Comparison of ENCODE assay signal across 12 mouse cellular contexts in genomic region chr19:8886916-8887584, GRCm38 (mm10). TPM values are rescaled to one million over a fixed set of nuclear protein-coding genes. Genes with fewer than 3 reads are reported as not detected.
DNase-seq lines count a peak whose midpoint lies in the region; ATAC-seq and TF ChIP-seq lines count a peak whose summit lies in the region.
"Had no signal": no experiment of that assay in that cellular context is flagged by ENCODE, and none has a peak within 500 bp of the region (broad histone marks: within the 10 kb centered on the region; RNA-seq: fewer than 3 reads in every experiment).

No protein-coding gene starts in this region.

- H3K27ac ChIP-seq in hindbrain, embryonic 10.5 days, result peak overlapping the region; percentile 94
- H3K27ac ChIP-seq in hindbrain, embryonic 12.5 days, result no peak overlapping the region
- H3K27ac ChIP-seq in embryonic facial prominence, embryonic 13.5 days, result peak overlapping the region; percentile 91
- H3K27ac ChIP-seq in limb, embryonic 14.5 days (replicated peaks; ENCODE audit: low read depth, low read length), result peak overlapping the region; percentile 88

- 54% methylated on average over 1 of the region's 1 CpGs for WGBS in hindbrain, embryonic 10.5 days
- 48% methylated on average over 1 of the region's 1 CpGs for WGBS in hindbrain, embryonic 12.5 days
- WGBS in embryonic facial prominence, embryonic 13.5 days, result 45% methylated on average over 1 of the region's 1 CpGs
- WGBS in limb, embryonic 14.5 days, result 42% methylated on average over 1 of the region's 1 CpGs

- H3K4me1 ChIP-seq in hindbrain, embryonic 10.5 days (replicated peaks), result peaks cover 18% of the 10 kb centered on the region
- peaks cover 14% of the 10 kb centered on the region for H3K4me1 ChIP-seq in hindbrain, embryonic 12.5 days
- H3K4me1 ChIP-seq in embryonic facial prominence, embryonic 13.5 days, result peaks cover 17% of the 10 kb centered on the region
- H3K4me1 ChIP-seq in limb, embryonic 14.5 days (ENCODE audit: control insufficient read depth, insufficient read depth, low read length), result peaks cover 10% of the 10 kb centered on the region; the same call in 1 of the 2 replicates

- no peak for TF ChIP-seq POLR2A in limb, embryonic 14.5 days (IDR thresholded peaks at IDR 0.05; ENCODE audit: borderline replicate concordance, extremely low read depth, insufficient read depth, insufficient read length)

- peaks cover 19% of the 10 kb centered on the region for H3K36me3 ChIP-seq in hindbrain, embryonic 10.5 days
- H3K36me3 ChIP-seq in hindbrain, embryonic 12.5 days, result peaks cover 6% of the 10 kb centered on the region; the same call in 1 of the 2 replicates
- H3K36me3 ChIP-seq in embryonic facial prominence, embryonic 13.5 days, result peaks cover 16% of the 10 kb centered on the region
- H3K36me3 ChIP-seq in limb, embryonic 14.5 days (ENCODE audit: control insufficient read depth, insufficient read depth, low read length), result peaks cover 16% of the 10 kb centered on the region

- H3K9ac ChIP-seq in hindbrain, embryonic 12.5 days, result no peak overlapping the region
- H3K9ac ChIP-seq in embryonic facial prominence, embryonic 13.5 days, result peak overlapping the region; percentile 93; the same call in 1 of the 2 replicates
- 0 out of 2 replicates have a peak overlapping the region, but pooled peaks have one; percentile 86 for H3K9ac ChIP-seq in limb, embryonic 14.5 days (ENCODE audit: low read depth, low read length, severe bottlenecking)

- no peaks in the 10 kb centered on the region for H3K9me3 ChIP-seq in hindbrain, embryonic 10.5 days
- no peaks in the 10 kb centered on the region for H3K9me3 ChIP-seq in hindbrain, embryonic 12.5 days (replicated peaks)
- no peaks in the 10 kb centered on the region for H3K9me3 ChIP-seq in embryonic facial prominence, embryonic 13.5 days
- no peaks in the 10 kb centered on the region for H3K9me3 ChIP-seq in limb, embryonic 14.5 days (ENCODE audit: control insufficient read depth, low read length)

- ATAC-seq in hindbrain, embryonic 12.5 days (ENCODE audit: low FRiP score), result no peak
- no peak for ATAC-seq in embryonic facial prominence, embryonic 13.5 days (ENCODE audit: insufficient number of reproducible peaks, insufficient read depth, low FRiP score, low TSS enrichment, low read depth)
- no peak for ATAC-seq in limb, embryonic 14.5 days (ENCODE audit: low FRiP score, low read depth)

- no peak overlapping the region for H3K4me2 ChIP-seq in hindbrain, embryonic 12.5 days (replicated peaks)
- H3K4me2 ChIP-seq in embryonic facial prominence, embryonic 13.5 days, result peak overlapping the region; percentile 67
- peak overlapping the region; percentile 84 for H3K4me2 ChIP-seq in limb, embryonic 14.5 days (replicated peaks; ENCODE audit: low read depth, low read length, severe bottlenecking)

- peak overlapping the region; percentile 74 for H3K4me3 ChIP-seq in hindbrain, embryonic 10.5 days
- H3K4me3 ChIP-seq in hindbrain, embryonic 12.5 days, result no peak overlapping the region
- peak overlapping the region; percentile 71 for H3K4me3 ChIP-seq in embryonic facial prominence, embryonic 13.5 days
- H3K4me3 ChIP-seq in limb, embryonic 14.5 days (replicated peaks; ENCODE audit: low read length), result peak overlapping the region; percentile 77; the same call in 1 of the 2 replicates

- H3K27me3 ChIP-seq in hindbrain, embryonic 10.5 days (ENCODE audit: insufficient read depth, poor library complexity, severe bottlenecking), result no peaks in the 10 kb centered on the region
- H3K27me3 ChIP-seq in hindbrain, embryonic 12.5 days, result no peaks in the 10 kb centered on the region
- no peaks in the 10 kb centered on the region for H3K27me3 ChIP-seq in embryonic facial prominence, embryonic 13.5 days
- H3K27me3 ChIP-seq in limb, embryonic 14.5 days (ENCODE audit: control insufficient read depth, insufficient read depth, low read length), result no peaks in the 10 kb centered on the region

- DNase-seq in hindbrain, embryonic 10.5 days (ENCODE audit: low spot score), result no peak
- peak; percentile 37 for DNase-seq in A20 (ENCODE audit: low read depth, low spot score)
- no peak for DNase-seq in limb, embryonic 14.5 days (ENCODE audit: low spot score)
- no peak for DNase-seq in adrenal gland, adult 8-10 months
- no peak for DNase-seq in layer of hippocampus, adult 18-20 months (ENCODE audit: low spot score in 2 of 2)
- no peak for DNase-seq in spleen, postnatal 10 days (ENCODE audit: low spot score in 2 of 2)
- DNase-seq: cerebellum, adult 18-20 months; gastrocnemius, postnatal 25 days; layer of hippocampus, postnatal 36 days had no signal

RNA-seq across cellular contexts. Expression of gene 1810009A15Rik, which starts 1.6 kb away (rescaled TPM):
- 139 and 159 TPM in 2 replicates for polyA plus RNA-seq in hindbrain, embryonic 10.5 days (2016; fragmentation: Nextera tagmentation; extraction: Ambion mirVana)
- 74.3 and 87.4 TPM in 2 replicates for polyA plus RNA-seq in hindbrain, embryonic 12.5 days (2016; fragmentation: Nextera tagmentation; extraction: Ambion mirVana)
- polyA plus RNA-seq in embryonic facial prominence, embryonic 13.5 days (2015; fragmentation: Nextera tagmentation; extraction: Ambion mirVana), result 84.9 and 90.0 TPM in 2 replicates
- polyA plus RNA-seq in limb, embryonic 14.5 days (2012; rRNA removed), result 50.1 and 92.1 TPM in 2 replicates
- 80.2 and 87.6 TPM in 2 replicates for polyA plus RNA-seq in limb, embryonic 14.5 days (2014; fragmentation: Nextera tagmentation; extraction: Ambion mirVana)
- 10 to 100 TPM; 32.6 to 54.7 (median 45.3) TPM for total RNA-seq in adrenal gland, adult 8-10 months (2022)
- total RNA-seq in layer of hippocampus, adult 18-20 months (2021), result 10 to 100 TPM; 24.2 to 30.3 TPM

RNA-seq across cellular contexts. Expression of gene Gm49416, which starts 1.7 kb away (rescaled TPM):
- polyA plus RNA-seq in hindbrain, embryonic 10.5 days (2016; fragmentation: Nextera tagmentation; extraction: Ambion mirVana), result 0.22 TPM in 1 of 2 replicates, not detected in the other
- polyA plus RNA-seq in hindbrain, embryonic 12.5 days (2016; fragmentation: Nextera tagmentation; extraction: Ambion mirVana), result not detected in 2 replicates
- polyA plus RNA-seq in embryonic facial prominence, embryonic 13.5 days (2015; fragmentation: Nextera tagmentation; extraction: Ambion mirVana), result not detected in 2 replicates
- polyA plus RNA-seq in limb, embryonic 14.5 days (2012; rRNA removed), result 0.38 TPM in 1 of 2 replicates, not detected in the other
- polyA plus RNA-seq in limb, embryonic 14.5 days (2014; fragmentation: Nextera tagmentation; extraction: Ambion mirVana), result 0.50 TPM in 1 of 2 replicates, not detected in the other
- 10 to 100 TPM in 1 of 4 experiments, 1 to 10 TPM in 3; 2.6 to 10.6 (median 6.0) TPM for total RNA-seq in adrenal gland, adult 8-10 months (2022)
- total RNA-seq in layer of hippocampus, adult 18-20 months (2021), result 1 to 10 TPM; 2.4 to 5.1 TPM
- total RNA-seq: gastrocnemius, postnatal 25 days had no signal
- polyA plus RNA-seq: thymus, postnatal 0 days had no signal

RNA-seq across cellular contexts. Expression of gene Gm49403, which starts 3.3 kb away (rescaled TPM):
- polyA plus RNA-seq in hindbrain, embryonic 10.5 days (2016; fragmentation: Nextera tagmentation; extraction: Ambion mirVana), result not detected in 2 replicates
- not detected in 2 replicates for polyA plus RNA-seq in hindbrain, embryonic 12.5 days (2016; fragmentation: Nextera tagmentation; extraction: Ambion mirVana)
- polyA plus RNA-seq in embryonic facial prominence, embryonic 13.5 days (2015; fragmentation: Nextera tagmentation; extraction: Ambion mirVana), result not detected in 2 replicates
- polyA plus RNA-seq in limb, embryonic 14.5 days (2012; rRNA removed), result not detected in 2 replicates
- polyA plus RNA-seq in limb, embryonic 14.5 days (2014; fragmentation: Nextera tagmentation; extraction: Ambion mirVana), result not detected in 2 replicates
- not detected for total RNA-seq in adrenal gland, adult 8-10 months (2022)
- total RNA-seq in layer of hippocampus, adult 18-20 months (2021), result not detected
- total RNA-seq: gastrocnemius, postnatal 25 days; layer of hippocampus, postnatal 36 days had no signal
- polyA plus RNA-seq: thymus, postnatal 0 days had no signal

RNA-seq across cellular contexts. Expression of gene Lbhd1, which starts 3.5 kb away (rescaled TPM):
- 111 and 112 TPM in 2 replicates for polyA plus RNA-seq in hindbrain, embryonic 10.5 days (2016; fragmentation: Nextera tagmentation; extraction: Ambion mirVana)
- polyA plus RNA-seq in hindbrain, embryonic 12.5 days (2016; fragmentation: Nextera tagmentation; extraction: Ambion mirVana), result 69.0 and 69.5 TPM in 2 replicates
- polyA plus RNA-seq in embryonic facial prominence, embryonic 13.5 days (2015; fragmentation: Nextera tagmentation; extraction: Ambion mirVana), result 56.0 and 91.0 TPM in 2 replicates
- 6.0 and 6.1 TPM in 2 replicates for polyA plus RNA-seq in limb, embryonic 14.5 days (2012; rRNA removed)
- polyA plus RNA-seq in limb, embryonic 14.5 days (2014; fragmentation: Nextera tagmentation; extraction: Ambion mirVana), result 59.6 and 70.0 TPM in 2 replicates
- 10 to 100 TPM in 3 of 4 experiments, 1 to 10 TPM in 1; 9.6 to 22.4 (median 14.5) TPM for total RNA-seq in adrenal gland, adult 8-10 months (2022)
- total RNA-seq in layer of hippocampus, adult 18-20 months (2021), result 1 to 10 TPM; 4.6 to 7.6 TPM

RNA-seq across cellular contexts. Expression of gene Ints5, which starts 5.8 kb away (rescaled TPM):
- polyA plus RNA-seq in hindbrain, embryonic 10.5 days (2016; fragmentation: Nextera tagmentation; extraction: Ambion mirVana), result 56.4 and 60.3 TPM in 2 replicates
- polyA plus RNA-seq in hindbrain, embryonic 12.5 days (2016; fragmentation: Nextera tagmentation; extraction: Ambion mirVana), result 43.4 and 45.2 TPM in 2 replicates
- 36.7 and 42.6 TPM in 2 replicates for polyA plus RNA-seq in embryonic facial prominence, embryonic 13.5 days (2015; fragmentation: Nextera tagmentation; extraction: Ambion mirVana)
- polyA plus RNA-seq in limb, embryonic 14.5 days (2012; rRNA removed), result 34.5 and 46.5 TPM in 2 replicates
- polyA plus RNA-seq in limb, embryonic 14.5 days (2014; fragmentation: Nextera tagmentation; extraction: Ambion mirVana), result 33.4 and 36.6 TPM in 2 replicates
- total RNA-seq in adrenal gland, adult 8-10 months (2022), result 10 to 100 TPM; 22.9 to 27.8 (median 25.0) TPM
- total RNA-seq in layer of hippocampus, adult 18-20 months (2021), result 10 to 100 TPM; 25.6 to 26.3 TPM
